Mouse (Mus musculus): Measurements from ENCODE around the gene Jmjd6.

GRCm38 (mm10) chr11:116819932-116820593 lies 23.2 kb downstream of the Jmjd6 start:
- TF ChIP-seq CTCF (IDR thresholded peaks at IDR 0.05; ENCODE audit: control insufficient read depth, insufficient read depth, insufficient replicate concordance, low read depth, low read length) = no peak
- no peak for TF ChIP-seq POLR2A (IDR thresholded peaks at IDR 0.05; ENCODE audit: control insufficient read depth, low read depth, low read length)

All from testis, adult 2 months (tissue).